Mouse (Mus musculus) heart, adult 9 months (tissue): ENCODE measurements around the gene Sarnp.

Experiments
- DNase-seq, 2 experiments: peaks; one replicate each; pipeline ENCODE4 v3.0.0; 2022; ENCODE audit warnings: low spot score in 2 of 2

Sarnp gene

GRCm38 (mm10) chr10:128891296-128892094 is 74.4 kb downstream of the Sarnp start, which contains the start of gene Gdf11:
Gdf11 (minus strand) TSS chr10:128891718.
- peak; percentile 23 to 40 for DNase-seq

- no peak for DNase-seq
Measured at GRCm38 (mm10) chr10:128892246-128892645, 75.1 kb downstream of the Sarnp start.

DNA sequence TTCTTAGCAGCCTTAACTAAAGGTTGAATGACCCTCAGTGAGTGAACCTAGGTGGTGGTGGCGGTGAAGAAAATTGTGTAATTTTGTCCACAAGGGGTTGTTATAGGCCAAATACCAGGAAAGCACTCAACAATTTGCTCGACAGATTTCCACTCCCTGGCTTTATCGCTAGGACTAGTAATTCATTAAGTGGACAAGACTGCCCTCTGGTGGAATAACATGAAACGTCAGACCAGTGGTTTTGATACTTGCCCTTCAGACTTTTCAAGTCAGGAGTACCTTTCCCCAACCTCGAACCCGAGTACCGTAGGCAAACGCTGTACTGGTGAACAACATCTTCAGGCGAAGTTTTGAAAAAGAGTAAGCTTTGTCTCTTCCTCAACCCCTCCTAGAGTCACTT is 78.3 kb downstream of the Sarnp start:
- DNase-seq, result peak in 1 of 2 experiments; percentile 85

GRCm38 (mm10) chr10:128895952-128896693 is 79.0 kb downstream of the Sarnp start:
- DNase-seq, result no peak

DNA sequence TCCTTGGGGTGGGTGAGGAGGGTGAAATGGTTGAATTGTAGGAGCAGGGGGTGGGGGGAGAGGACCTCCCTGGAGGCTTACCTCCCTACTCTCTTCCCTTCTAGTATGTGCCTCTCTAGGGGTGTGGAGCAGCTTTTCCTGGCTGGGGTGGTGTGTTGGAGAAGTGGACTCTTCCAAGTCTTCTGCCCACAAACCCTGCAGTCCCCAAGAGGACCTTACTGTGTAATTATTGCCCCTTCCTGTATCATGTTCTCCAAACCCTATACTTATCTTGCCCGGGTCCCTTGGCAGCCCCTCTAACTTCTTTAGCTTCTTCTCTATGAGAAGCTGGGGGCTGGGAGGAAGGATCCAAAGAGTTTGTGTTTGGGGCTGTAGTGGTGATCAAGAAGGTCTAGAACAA is 79.7 kb downstream of the Sarnp start:
- no peak for DNase-seq

DNA sequence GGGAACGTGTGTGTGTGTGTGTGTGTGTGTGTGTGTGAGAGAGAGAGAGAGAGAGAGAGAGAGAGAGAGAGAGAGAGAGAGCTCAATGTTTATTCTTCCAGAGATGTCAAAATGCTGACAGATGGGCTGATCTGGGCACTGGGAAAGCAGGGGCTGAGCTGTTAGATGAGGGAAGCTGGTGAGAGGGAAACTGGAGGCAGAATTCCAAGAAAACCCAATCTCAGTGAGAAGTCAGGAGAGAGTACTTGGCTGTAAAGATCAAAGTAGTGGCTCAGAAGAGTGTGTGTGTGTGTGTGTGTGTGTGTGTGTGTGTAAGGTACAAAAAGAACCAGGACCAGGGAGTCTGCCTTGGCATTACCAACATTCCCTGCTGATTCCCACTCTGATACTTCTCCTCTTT is 80.4 kb downstream of the Sarnp start:
- no peak for DNase-seq

DNA sequence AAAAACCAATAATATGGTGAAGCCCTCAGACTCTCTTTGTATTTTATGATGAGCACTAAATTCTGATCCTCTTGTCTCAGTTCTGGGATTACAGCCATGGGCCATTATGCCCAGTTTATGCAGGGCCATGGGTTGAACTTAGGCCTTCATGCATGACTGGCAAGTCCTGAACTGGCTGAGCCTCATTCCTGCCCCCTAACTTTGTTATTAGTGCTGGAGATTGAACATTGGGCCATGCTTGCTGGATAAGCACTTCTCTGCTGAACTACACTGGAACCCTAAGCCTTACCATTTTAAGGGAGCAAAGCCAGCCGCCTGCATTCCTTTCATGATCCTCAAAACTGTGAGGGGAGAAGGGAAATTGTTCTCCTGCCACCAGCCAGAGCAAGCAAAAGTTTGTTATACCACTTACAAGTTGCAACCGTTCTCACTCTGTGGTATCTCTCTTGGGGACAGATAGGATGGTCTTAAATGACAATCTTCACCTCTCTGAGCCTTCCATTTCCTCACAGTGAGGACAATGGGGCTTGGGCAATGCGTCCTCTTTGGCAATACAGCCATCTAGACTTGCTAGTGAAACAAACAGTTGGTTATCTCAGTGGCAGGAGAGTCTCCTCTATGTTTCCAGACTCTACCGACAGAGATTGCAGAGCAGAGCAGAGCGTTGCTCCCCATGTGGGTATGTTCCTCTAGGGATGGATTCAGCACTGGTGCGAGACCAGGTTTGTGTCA is 82.8 kb downstream of the Sarnp start:
- no peak for DNase-seq

GRCm38 (mm10) chr10:128900698-128901097 is 83.6 kb downstream of the Sarnp start, which contains the start of gene Cd63:
Cd63 (plus strand) TSS chr10:128900989.
- no peak for DNase-seq

DNA sequence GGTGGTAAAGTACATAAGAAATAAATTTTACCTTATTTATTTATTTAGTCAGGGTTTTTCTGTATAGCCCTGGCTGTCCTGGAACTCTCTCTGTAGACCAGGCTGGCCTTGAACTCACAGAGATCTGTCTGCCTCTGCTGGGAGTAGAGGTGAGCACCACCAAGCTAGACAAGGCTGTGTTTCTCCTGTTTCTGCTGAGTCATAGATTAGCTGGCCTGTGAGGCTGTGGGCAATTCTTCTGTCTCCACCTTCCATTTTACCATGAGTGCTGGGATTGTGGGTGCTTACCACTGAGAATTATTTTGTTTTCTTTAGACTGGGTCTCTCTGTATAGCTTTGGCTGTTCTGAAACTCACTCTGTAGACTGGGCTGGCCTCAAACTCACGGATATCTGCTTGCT is 84.3 kb downstream of the Sarnp start:
- no peak for DNase-seq

GRCm38 (mm10) chr10:128902409-128902988 is 85.4 kb downstream of the Sarnp start:
- no peak for DNase-seq

DNA sequence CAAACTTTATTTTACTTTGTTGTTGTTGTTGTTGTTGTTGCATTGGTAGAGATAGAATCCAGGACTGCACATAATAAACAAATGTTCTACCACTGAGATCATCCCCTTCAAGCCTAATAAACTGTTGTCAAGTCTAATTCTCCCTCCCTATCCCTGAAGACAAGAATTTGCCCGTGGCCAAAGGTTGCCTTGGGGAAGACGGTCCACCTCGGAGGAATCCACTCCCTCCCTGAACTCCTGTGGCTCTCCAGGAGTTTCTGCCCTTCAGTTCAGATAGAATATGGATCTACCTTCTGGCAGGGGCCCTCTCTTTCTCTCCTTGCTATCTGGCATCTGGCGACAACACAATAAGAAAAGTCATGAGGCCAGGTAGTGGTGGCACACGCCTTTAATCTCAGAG is 87.7 kb downstream of the Sarnp start:
- DNase-seq, result no peak

DNA sequence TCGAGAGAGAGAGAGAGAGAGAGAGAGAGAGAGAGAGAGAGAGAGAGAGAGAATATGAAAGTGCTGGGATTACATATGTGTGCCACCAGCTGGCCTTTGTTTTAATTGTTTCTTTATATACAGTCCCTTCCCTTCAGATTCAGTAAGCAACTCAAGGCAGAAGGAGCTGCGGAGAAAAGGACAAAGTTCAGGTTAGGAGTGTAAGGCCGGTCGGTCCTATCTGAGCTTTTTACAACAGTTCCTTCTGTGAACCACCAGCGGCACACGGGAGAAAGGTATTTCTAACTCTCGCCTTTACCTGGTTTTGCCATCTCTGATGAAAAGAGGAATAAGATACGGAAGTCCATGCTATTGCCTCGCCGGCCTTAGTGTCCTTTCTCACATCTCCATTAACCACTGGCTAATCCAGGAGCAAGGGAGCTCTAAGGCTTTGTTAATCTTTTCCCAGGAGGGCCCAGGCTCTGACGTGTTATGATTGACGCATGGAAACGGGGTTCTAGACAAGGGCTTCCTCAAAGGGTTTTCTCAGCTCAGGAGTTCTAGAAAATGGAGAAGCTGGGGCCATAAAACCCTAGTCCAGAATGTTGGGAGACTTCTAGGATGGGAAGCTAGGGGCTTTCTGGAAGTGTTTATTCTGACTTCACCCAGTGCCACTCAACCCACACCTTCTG is 91.8 kb downstream of the Sarnp start:
- no peak for DNase-seq

- peak; percentile 89 to 91 for DNase-seq
Measured at GRCm38 (mm10) chr10:128909567-128910028, 92.5 kb downstream of the Sarnp start.

GRCm38 (mm10) chr10:128910066-128910841 is 93.1 kb downstream of the Sarnp start:
- no peak for DNase-seq

DNA sequence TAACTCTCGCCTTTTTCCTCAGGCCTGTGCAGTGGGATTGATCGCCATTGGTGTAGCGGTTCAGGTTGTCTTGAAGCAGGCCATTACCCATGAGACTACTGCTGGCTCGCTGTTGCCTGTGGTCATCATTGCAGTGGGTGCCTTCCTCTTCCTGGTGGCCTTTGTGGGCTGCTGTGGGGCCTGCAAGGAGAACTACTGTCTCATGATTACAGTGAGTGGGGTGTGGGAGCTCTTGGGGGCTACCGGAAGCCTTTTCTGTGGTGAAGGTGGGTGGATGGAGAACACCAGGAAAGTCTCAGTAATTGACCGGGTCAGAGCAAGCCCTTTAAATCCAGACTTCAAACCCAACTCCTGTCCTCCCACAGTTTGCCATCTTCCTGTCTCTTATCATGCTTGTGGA is 94.3 kb downstream of the Sarnp start:
- DNase-seq, result no peak

DNA sequence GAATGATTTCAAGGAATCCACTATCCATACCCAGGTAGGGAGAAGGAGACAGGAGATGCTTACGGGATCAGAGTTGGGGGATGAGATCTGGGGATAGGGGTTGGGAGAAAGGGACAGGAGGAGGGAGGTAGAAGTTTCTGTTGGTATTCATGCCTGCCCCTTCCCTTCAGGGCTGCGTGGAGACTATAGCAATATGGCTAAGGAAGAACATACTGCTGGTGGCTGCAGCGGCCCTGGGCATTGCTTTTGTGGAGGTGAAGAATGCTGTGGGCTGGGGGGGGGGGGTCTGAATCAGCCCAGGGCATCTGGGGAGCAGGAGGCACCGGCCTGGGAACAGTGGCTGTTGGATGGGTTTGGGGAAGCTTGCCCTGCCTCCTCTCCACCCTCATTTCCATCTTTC is 95.1 kb downstream of the Sarnp start:
- no peak for DNase-seq

- no peak for DNase-seq
Measured at GRCm38 (mm10) chr10:128912791-128913190, 95.7 kb downstream of the Sarnp start.

DNA sequence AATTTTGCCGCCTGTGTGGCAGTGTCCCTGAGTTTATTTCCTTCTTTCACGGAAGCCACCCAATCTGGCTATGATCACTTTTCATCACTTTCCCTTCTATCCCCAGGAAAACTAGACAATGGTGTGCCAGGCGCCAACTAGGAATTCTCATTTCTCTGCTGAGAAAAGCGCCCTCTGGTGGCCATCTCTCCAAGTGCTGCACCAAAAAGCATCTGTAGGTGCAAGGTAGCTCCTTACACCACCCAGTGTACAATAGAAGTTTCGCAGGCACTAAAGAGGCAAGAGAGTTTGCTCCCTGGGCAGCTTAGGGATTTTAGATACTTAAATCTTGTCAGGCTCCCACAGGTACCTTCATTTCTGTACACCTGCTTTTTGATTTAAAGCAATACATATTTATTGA is 96.1 kb downstream of the Sarnp start:
- DNase-seq, result peak in 1 of 2 experiments; percentile 85

DNA sequence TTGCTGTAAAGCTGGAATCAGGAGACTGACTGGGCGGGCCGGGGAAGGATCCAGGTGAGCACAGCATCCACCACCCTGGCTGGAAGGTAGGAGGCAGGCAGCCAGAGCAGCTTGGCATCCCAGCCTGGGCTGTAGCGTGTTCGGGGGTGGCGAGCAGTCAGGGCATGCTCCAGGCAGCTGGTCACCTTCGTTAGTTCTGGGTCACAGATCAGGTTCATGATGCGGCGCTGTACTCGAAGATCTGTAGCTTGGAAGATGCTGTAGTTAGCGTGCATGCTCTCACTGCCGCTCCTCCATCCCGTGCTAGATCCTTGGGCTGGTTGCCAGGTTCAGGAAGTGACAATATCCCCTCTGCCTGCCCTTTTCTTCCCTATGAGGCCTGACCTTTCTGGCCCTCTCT is 96.6 kb downstream of the Sarnp start:
- DNase-seq, result no peak

GRCm38 (mm10) chr10:128915550-128915949 is 98.4 kb downstream of the Sarnp start:
- no peak for DNase-seq
